Mouse (Mus musculus) MEL (cell line): ENCODE results near the gene Naa35.

Source experiments
- CTCF ChIP-seq, 3 experiments: IDR thresholded peaks in 2 of 3; conservative IDR thresholded peaks in 1 of 3; 2 replicates each; pipeline ENCODE4 v1.5.1; 2011 to 2012; ENCODE audit warnings: low read length in 3 of 3, low read depth in 2 of 3, mild to moderate bottlenecking in 2 of 3, improper control_type of control experiment in 1 of 3, inconsistent platforms in 1 of 3, mixed read lengths in 1 of 3, moderate library complexity in 1 of 3; ENCODE audit not compliant: control insufficient read depth in 1 of 3, insufficient read depth in 1 of 3, poor library complexity in 1 of 3, severe bottlenecking in 1 of 3
- EP300 ChIP-seq, 2 experiments: IDR thresholded peaks; 2 replicates each; pipeline ENCODE4 v1.6.1; 2011; ENCODE audit warnings: improper control_type of control experiment in 2 of 2, low read length in 2 of 2, low read depth in 1 of 2, mild to moderate bottlenecking in 1 of 2
- HCFC1 ChIP-seq: IDR thresholded peaks from 2 replicates; pipeline ENCODE4 v1.6.1; 2012; ENCODE audit warnings: low read depth, mild to moderate bottlenecking, inconsistent platforms, low read length, improper control_type of control experiment, moderate library complexity
- MEF2A ChIP-seq: IDR thresholded peaks from 2 replicates; pipeline ENCODE4 v1.6.1; 2014; ENCODE audit warnings: low read depth, mild to moderate bottlenecking, inconsistent platforms, low read length, improper control_type of control experiment; ENCODE audit not compliant: poor library complexity, insufficient replicate concordance, severe bottlenecking; ENCODE audit errors: extremely low read depth
- POLR2A ChIP-seq, 2 experiments: IDR thresholded peaks; 2 replicates each; pipeline ENCODE4 v1.6.1; 2011 to 2012; ENCODE audit warnings: low read length in 2 of 2, mild to moderate bottlenecking in 2 of 2, control low read depth in 1 of 2, improper control_type of control experiment in 1 of 2, low read depth in 1 of 2, moderate library complexity in 1 of 2; ENCODE audit not compliant: control insufficient read depth in 1 of 2, insufficient read depth in 1 of 2, poor library complexity in 1 of 2
- USF1 ChIP-seq: IDR thresholded peaks from 2 replicates; pipeline ENCODE4 v1.6.1; 2014; ENCODE audit warnings: low read depth, mild to moderate bottlenecking, inconsistent platforms, low read length, improper control_type of control experiment, moderate library complexity
- USF2 ChIP-seq, 2 experiments: IDR thresholded peaks; 2 replicates each; pipeline ENCODE4 v1.6.1; 2011 to 2012; ENCODE audit warnings: improper control_type of control experiment in 2 of 2, low read length in 2 of 2, borderline replicate concordance in 1 of 2, inconsistent platforms in 1 of 2, low read depth in 1 of 2, mild to moderate bottlenecking in 1 of 2; ENCODE audit not compliant: insufficient read depth in 1 of 2
- ZC3H11A ChIP-seq: IDR thresholded peaks from 2 replicates; pipeline ENCODE4 v1.6.1; 2012; ENCODE audit warnings: low read depth, mild to moderate bottlenecking, inconsistent platforms, low read length, improper control_type of control experiment
- ZKSCAN1 ChIP-seq: IDR thresholded peaks from 2 replicates; pipeline ENCODE4 v1.6.1; 2012; ENCODE audit warnings: low read depth, mild to moderate bottlenecking, inconsistent platforms, low read length, improper control_type of control experiment, moderate library complexity

GRCm38 (mm10) chr13:59565945-59566520 is 19.0 kb upstream of the Naa35 start:
- TF ChIP-seq USF2 (IDR thresholded peaks at IDR 0.05; ENCODE audit: borderline replicate concordance in 1 of 2, insufficient read depth in 1 of 2, low read depth in 1 of 2, low read length in 2 of 2) (no peak), POLR2A (IDR thresholded peaks at IDR 0.05; ENCODE audit: control insufficient read depth in 1 of 2, insufficient read depth in 1 of 2, low read depth in 1 of 2, low read length in 2 of 2, poor library complexity in 1 of 2) (no peak), CTCF (IDR thresholded peaks at IDR 0.05 in 2 of 3, conservative IDR thresholded peaks at IDR 0.05 in 1 of 3; ENCODE audit: control insufficient read depth in 1 of 3, insufficient read depth in 1 of 3, low read depth in 2 of 3, low read length in 3 of 3, poor library complexity in 1 of 3, severe bottlenecking in 1 of 3) (no peak), EP300 (IDR thresholded peaks at IDR 0.05; ENCODE audit: low read depth in 1 of 2, low read length in 2 of 2) (no peak), USF1 (no peak), MEF2A (no peak), HCFC1 (no peak), ZKSCAN1 (no peak), ZC3H11A (no peak)
